Mouse (Mus musculus) adrenal gland, postnatal 10 days (tissue): Measurements from ENCODE around the gene Cep85l. TPM values are rescaled to one million over a fixed set of nuclear protein-coding genes. Genes with fewer than 3 reads are reported as not detected.

ENCODE experiments used
- DNase-seq: peaks from one replicate; pipeline ENCODE4 v3.0.0; 2021; ENCODE audit warnings: mixed read lengths
- total RNA-seq, 2 experiments: library from RNA; stranded (reverse); gene quantifications; 2 replicates each; pipeline ENCODE4 v1.2.3; 2021

Cep85l gene
- total RNA-seq, 2 experiments from 2014 or later, result 15.7 to 17.4 TPM

DNA sequence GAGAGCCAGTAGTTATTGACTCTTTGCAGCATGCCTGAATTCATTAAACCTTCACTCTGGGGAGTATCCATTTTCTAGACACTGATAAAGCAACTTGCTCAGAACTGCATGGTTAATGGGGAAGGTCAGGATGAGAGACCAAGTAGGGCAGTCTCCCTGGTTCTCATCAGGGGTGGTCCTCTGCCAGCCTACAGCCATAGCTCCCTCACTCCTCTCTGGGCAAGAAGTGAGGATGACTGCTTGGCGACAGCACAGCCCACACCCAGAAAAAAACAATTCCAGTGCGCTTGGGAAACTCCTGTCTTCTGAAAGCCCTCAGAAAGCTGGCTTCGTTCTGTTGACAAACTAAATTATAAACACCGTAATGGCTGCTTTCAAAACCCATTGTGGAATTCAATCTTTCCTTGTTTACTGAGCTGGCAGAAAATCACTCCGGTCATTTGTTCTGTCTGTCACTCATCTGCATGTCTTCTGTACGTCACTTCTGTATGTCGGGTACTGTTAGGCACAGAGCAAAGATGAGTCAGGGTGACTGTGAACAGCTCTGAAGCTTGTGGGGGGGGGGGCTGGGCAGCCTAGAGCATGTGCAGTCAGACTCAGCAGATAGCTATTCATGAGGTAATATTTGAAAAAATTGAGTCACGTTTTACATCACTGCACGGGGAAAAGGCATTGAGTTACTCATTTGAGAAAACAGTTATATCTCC is 15.3 kb upstream of the Cep85l start:
- no peak for DNase-seq

DNA sequence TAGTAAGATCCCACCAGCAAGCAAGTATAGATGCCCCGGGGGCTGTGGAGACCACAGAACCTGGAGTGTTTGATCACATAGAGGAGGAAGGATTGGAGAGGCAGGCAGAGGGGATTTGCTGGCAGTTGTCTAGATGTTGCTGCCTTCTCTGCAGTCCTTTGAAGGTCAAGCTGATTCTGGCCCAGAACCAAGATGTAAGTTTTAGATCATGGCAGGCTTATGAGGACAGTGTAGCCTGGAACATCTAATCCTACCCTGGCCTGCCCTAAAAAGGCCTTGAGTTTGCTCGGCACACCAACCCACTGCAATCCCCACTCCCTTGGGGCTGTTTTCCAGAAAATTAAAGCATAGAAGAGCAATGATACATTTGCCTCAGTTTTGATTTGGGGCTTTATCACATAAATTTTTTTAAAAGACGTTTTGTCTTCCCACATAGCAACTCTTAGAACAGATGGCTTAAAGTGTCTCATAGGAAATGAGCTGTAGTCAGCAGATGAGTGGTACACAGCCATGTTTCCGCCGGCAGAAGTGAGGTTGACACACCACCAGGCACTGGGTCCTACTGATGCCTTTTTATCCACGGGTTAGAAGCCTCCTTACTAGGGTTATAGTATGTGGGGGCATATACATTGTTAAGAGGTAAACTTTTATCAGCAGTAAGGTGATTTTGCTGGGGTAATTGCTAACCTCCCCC is 8.6 kb upstream of the Cep85l start:
- peak; percentile 31 for DNase-seq

- DNase-seq, result no peak
Observed at GRCm38 (mm10) chr10:53385438-53385837, 5.7 kb upstream of the Cep85l start.

GRCm38 (mm10) chr10:53384896-53385295 is 5.1 kb upstream of the Cep85l start:
- DNase-seq, result no peak

DNA sequence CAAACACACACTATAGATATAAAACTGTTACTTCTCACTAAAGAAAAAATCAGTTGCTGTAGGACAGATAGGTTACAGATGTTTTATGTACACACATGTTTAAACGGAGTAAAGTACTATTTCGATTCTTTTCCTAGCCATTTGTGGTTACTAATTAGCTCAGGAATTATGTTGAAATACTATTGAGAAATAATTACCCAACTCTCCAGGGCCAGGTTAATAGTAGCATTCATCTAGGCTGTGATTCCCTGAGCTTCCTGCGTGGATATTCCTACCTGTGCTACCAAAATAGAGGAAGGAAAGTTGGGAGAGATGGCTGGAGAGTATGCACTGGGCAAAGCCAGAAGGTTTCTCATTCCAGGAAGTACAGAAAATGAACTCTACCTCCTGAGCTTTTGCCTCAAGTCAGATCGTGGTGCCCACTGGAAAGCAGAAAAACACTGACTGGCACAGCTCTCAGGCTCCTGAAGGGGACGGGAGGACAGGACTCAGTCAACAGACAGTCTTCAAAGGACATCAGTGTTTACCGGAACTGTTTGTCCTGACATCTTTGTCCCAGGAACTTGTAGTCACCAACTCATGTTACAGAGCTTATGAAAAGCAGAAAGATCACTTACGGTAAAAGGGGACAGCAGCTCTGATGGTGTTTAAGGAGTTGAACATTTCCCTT is 3.1 kb upstream of the Cep85l start:
- DNase-seq, result no peak

- DNase-seq, result no peak
Observed at GRCm38 (mm10) chr10:53378981-53379708, 602 bp downstream of the Cep85l start.

DNA sequence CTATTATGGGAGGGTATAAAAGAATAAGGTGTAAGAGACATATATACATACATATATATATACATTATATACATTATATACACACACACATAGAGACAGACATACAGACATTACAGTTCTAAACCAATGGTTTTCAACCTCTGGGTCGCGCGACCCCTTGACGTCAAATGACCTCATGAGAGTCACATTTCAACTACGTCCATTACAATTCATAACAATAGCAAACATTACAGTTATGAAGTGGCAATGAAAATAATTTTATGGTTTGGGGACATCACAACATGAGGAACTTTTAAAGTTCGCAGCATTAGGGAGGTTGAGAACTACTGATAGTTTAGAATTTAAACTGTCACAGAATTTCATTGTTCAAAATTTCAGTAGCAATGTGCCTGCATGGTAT is 1.5 kb downstream of the Cep85l start:
- no peak for DNase-seq

DNA sequence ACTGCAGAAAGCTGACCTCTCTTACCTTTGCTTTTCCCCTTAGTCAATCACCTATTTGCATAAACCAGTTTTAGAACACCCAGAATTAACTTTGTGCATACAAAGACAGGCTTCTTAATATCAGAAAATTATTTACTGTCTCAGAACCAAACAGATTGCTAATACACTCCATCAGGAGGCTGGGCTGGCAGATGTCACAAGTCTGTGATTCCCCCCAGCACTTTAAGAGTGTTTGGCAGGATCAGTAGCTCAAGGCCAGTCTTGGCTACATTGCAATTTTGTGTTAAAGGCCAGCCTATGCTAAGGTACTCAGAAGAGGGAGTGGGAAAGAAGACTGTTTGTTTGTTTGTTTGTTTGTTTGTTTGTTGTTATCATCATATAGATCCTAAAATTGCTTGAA is 2.7 kb downstream of the Cep85l start:
- DNase-seq, result peak; percentile 26

GRCm38 (mm10) chr10:53373885-53374578 is 5.7 kb downstream of the Cep85l start:
- DNase-seq, result no peak

DNA sequence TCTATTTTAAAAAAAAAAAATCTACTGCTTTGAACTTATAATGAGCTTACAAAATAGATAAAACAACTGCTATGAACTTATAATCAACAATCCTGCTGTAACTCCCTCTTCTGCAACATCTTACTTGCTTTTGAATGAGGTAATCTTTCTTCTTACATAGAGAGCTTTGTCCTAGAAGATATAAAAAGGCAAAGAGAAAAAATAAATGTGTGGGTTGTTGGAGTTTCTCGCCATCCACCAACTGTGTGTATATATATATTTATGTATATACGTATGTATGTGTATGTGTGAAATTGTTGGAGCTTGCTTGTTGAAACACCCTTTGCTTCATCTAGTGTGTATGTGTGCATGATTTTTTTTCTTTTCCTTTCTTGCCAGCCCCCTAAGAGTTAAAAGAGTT is 12.5 kb downstream of the Cep85l start:
- no peak for DNase-seq

DNA sequence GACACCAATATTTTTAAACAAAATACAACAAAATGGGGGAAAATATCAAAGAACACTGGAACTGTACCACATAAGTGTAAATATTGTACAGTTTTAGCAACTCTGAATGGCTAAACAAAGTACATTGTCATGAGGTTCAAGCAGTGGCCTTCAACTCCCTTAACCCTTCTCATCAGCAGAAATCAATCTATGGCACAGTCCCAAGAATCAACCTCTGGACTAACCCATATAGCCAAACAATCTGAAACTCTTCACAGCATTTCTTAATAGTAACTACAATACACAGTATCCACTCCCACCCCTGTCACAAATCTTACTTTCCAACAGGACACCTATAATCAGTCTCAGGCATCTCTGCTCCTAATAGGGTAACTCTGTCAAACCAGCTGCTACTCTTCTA is 15.4 kb downstream of the Cep85l start:
- no peak for DNase-seq

DNA sequence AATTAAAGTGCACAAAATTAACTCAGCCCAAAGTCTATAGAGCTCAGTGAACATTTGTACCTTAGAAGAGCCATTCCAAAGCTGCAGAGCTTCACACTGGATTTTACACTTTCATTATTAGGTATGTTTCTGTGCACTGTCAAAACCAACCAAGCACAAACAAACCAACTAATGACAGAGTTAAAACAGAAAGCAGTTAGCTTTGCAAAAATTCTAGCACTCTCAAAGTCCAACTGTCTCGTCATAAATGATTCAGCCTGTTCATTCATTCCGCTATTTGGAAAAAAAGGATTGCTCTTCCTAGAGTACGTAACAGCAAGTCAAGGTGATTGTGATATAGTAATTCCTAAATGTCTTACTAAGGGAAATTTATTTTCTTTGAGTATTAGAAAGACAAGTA is 20.7 kb downstream of the Cep85l start:
- DNase-seq, result no peak

GRCm38 (mm10) chr10:53353665-53354064 is 26.1 kb downstream of the Cep85l start:
- no peak for DNase-seq

DNA sequence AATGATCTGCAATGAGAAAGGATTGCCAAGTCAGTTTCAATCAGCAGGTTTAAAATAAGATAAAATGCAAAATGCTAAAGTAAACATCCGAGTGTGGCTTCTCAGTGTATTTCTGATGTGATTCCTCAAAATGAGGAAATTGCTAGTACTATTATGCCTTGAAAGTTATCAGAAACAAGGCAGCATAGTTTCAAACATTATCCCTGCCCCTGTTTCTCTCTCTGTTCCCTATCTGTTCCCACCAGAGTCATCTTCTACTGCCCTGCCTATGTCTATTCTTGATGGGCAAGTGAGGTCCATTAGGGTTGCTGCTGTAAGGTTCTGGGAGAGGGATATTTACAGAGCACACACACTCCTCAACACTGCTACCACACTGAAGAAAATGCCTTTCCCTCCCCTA is 30.5 kb downstream of the Cep85l start:
- DNase-seq, result no peak

GRCm38 (mm10) chr10:53347787-53348755 is 31.7 kb downstream of the Cep85l start:
- peak; percentile 59 for DNase-seq

GRCm38 (mm10) chr10:53346916-53347315 is 32.8 kb downstream of the Cep85l start:
- no peak for DNase-seq

- DNase-seq, result peak; percentile 66
Observed at GRCm38 (mm10) chr10:53346506-53346905, 33.2 kb downstream of the Cep85l start.

- DNase-seq, result no peak
Observed at GRCm38 (mm10) chr10:53345508-53345907, 34.2 kb downstream of the Cep85l start.

DNA sequence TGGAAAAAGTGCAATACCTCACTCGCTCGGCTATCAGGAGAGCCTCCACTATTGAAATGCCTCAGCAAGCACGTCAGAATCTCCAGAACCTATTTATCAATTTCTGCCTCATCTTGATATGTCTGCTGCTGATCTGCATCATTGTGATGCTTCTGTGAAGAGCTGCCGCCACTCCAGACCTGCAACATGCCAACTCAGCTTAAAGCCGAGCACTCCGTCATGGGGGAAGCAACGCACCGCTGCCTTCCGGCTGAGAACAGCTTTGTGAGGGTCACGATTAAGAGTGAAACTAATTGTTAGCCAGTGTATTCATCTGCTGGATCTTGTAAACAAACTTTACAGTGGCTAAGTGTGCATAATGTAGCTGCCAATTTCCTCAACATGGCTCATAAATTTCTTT is 35.9 kb downstream of the Cep85l start:
- no peak for DNase-seq

DNA sequence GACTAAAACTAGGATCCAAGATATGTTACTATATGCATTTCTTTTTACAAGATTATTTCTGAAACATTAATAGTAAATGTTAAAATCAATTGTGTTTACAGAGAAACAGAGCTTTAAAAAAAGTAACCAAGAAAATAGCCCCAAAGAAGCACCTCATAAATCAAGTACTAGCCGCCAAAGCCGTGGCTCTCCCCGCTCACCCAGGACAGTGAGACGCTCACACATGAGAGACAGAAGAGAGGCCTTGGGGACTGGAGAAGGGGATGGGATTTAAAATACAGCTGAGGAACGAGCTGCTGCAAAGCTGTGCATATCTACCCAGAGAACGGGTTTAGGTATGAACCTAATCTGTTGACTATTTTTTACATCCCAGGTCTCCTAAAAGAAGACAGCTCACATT is 36.4 kb downstream of the Cep85l start:
- DNase-seq, result no peak

DNA sequence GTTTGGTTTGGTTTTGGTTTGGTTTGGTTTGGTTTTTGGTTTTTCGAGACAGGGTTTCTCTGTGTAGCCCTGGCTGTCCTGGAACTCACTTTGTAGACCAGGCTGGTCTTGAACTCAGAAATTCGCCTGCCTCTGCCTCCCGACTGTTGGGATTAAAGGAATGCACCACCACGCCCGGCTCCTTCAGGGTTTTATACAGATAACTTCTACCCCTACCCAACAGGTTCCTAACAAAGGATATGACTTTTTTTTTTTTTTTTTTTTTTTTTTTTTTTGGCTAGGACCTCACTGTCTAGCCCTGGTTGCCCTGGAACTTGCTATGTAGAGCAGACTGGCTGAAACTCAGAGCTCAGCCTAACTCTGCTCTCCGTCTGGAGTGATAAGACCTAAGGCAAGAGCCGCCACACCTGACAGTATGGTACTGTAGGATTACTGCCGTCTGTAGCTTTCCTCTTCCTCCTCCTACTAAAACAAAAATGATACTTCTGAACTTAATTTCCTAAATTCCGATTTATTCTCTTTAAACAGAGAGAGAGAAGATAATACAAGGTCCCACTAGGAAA is 37.5 kb downstream of the Cep85l start:
- DNase-seq, result no peak
